Mouse (Mus musculus) lung, postnatal 25 days (tissue): ENCODE results near the gene Lonp1.
"Not testable (repeated sequence)": the region's sequence is repeated elsewhere in the genome, so short reads cannot be mapped to it uniquely, and the experiment has no call there.

Source experiments
- DNase-seq: peaks from one replicate; pipeline ENCODE4 v3.0.0; 2022; ENCODE audit warnings: low spot score

Lonp1 gene

GRCm38 (mm10) chr17:56625495-56625894 lies 1.2 kb downstream of the Lonp1 start:
- DNase-seq = no peak

DNA sequence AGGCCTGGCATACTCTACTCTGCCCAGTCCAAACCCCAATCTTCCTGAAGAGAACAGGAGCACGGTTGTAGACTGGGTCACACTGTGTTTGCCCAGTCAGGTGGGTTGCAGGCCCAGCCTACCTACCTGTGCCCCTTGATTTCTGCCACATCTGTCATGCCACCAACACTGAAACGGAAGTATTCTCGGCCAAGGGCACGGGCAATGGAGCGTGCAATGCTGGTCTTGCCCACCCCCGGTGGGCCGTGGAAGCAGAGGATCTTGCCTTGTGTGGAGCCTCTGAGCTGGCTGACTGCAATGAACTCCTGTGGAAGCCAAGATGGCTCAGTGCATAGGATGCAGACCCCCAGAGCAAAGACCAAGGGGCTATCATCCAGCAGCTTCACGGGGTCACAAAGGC lies 9.1 kb downstream of the Lonp1 start:
- DNase-seq = no peak

GRCm38 (mm10) chr17:56616725-56617124 lies 10.0 kb downstream of the Lonp1 start:
- DNase-seq = no peak

DNA sequence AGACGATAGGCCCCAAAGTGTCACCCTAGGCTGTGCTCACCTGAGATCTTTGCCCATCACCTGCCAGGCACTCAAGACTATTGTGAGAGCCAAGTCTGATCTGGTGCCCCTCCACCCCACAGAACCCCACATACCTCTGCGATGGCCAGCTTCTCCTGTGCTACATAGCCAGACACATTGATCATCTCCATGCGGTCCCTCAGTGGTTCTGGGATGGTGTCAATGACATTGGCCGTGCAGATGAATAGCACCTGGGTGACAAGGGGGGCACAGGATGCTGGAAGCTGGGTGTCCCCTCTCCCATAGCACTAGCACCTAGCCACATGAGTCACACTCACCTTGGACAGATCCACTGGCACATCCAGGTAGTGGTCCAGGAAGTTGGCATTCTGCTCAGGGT lies 10.9 kb downstream of the Lonp1 start:
- DNase-seq = no peak

DNA sequence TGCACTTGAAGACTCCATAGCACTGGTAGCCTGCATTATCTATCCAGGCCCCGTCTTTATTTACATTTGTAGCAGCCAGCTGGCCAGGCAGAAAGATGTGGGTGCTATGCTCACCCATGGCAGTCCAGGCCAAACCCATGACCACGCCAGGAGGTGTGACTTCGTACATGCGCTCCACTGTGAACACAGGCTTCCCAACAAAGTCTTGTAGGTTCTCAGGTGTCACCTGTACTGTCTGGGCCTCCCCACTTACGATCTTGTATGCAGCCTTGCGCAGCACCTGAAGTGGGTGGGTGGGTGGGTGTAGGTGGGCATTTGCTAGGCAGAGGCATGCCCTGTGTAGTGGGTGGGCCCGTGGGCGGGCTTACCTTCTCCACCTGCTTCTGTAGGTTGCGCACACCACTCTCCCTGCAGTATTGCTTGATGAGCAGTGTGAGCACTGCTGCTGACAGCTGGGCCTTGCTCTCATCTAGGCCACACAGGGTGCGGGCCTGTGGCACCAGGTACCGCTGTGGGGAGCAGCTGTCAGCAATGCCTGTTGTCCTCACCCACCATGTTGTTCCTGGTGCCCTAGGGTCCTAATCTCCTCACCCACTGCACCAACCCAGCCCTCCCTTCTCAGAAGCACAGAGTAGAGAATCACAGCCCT lies 11.4 kb downstream of the Lonp1 start:
- no peak for DNase-seq

DNA sequence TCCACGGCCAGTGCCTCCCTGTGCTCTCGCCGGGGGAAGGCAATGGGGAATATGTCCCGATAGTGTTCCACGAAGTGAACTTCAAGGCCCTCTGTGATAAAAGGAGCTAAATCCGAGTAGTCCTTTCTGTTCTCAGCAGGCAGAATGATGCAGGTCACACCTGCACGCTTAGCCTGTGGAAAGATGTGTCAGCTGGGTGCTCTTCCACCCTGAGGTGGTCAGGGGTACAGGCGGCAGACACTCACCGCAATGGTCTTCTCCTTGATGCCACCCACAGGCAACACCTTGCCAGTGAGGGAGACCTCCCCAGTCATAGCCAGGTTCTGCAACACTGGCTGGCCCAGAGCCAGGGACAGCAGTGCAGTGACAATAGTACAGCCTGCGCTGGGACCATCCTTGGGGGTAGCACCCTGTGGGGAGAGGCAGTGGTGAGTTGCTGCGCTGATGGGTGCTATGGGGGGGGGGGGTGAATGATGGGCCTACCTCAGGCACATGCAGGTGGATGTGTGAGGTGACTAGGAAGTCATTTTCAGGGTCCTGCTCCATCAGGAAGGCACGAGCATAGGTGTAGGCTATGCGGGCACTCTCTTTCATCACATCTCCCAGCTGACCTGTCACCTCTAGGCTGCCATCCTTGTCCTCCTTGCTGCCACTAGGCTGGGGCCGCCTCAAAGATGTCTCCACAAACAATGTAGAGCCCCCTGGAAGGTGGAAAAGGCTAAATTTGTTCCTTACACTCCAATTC lies 12.1 kb downstream of the Lonp1 start:
- no peak for DNase-seq

GRCm38 (mm10) chr17:56613893-56614292 lies 12.8 kb downstream of the Lonp1 start:
- not testable (repeated sequence) for DNase-seq

- DNase-seq = peak; percentile 95
These were observed 13.3 kb downstream of the Lonp1 start, which contains the start of gene Rpl36 for GRCm38 (mm10) chr17:56613236-56613844. Gene Rpl36 (plus strand): TSS chr17:56613416.

DNA sequence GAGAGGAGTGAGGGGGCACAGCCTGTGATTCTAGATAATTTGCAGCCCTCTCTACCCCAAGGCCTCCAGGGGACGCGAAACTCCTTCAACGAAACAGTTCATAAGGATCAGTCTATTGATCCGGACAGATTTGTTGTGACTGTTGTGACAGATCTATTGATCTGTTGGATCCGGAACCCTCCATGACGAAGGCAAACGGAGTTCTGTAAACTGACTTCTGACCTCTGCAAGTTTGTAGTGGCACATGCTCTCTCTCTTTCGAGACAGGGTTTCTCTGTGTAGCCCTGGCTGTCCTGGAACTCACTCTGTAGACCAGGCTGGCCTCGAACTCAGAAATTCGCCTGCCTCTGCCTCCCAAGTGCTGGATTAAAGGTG lies 14.1 kb downstream of the Lonp1 start:
- DNase-seq = not testable (repeated sequence)

DNA sequence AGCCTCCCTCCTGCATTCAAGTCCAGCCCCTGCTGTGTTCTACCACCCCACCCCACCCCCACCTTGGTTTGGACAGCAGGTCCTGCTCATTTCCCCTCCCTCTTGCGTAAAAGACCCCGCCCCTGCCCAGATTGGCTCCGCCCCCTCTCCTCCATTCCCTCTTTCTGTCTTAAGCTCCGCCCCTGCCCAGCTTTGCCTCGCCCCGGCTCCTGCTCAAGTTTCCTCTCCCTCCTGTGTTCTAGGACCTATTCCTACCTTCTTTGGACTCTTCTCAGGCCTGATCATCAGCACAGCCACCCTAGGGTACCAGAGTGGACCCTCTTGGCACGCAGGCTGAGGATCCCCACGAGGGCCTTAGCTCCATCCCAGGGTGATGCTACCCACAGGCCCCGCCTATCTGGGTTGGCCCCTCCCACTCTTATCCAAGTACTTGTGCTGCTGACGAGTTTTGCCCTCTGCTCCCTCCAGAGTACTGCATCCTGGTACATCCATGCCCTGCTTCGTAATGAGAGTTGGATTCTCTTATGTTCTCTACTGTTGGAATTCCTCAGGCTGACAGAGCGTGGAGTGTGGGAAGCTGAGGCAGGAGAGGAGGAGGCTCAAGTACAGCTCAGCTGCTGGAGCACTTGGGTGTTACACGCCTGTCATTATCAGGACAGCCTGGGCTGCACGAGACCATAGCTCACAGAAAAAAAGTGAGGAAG lies 14.7 kb downstream of the Lonp1 start:
- peak; percentile 28 for DNase-seq

- no peak for DNase-seq
These were observed 15.4 kb downstream of the Lonp1 start for GRCm38 (mm10) chr17:56611323-56611722.

DNA sequence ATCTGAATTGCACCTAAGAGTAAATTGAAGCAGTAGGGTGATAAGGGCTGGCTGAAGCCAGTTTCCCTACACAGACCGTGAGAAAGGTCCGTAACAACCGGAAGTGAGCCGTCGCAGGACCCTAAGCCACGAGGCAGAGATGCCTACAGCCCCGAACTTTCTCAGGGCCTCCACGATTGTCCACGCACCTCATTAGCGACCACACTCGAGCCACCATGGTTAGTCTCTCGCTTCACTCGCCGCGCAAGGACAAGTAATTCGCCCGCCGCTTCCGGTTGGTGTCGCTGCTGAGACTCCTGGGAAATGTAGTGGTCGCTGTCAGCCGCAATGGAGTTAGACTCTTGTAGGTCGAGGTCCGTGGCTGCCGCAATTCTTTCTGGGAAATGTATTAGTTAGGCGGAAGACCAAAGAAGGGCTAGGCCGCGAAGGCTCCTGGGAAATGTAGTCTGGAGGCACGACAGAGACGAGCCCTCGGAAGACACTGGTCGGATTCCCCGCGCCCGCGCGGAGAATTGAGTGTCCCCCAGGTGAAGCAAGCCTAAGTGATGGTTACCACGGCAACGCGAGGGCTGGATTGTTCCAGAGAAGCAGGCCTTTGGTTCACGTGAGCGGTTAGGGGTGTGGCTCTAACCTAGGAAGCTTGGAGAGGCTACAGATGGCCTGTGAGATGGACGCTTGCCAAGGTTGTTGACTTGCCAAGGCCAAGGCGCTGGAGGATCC lies 17.1 kb downstream of the Lonp1 start, which contains the start of gene 2410015M20Rik:
TSS of gene 2410015M20Rik (minus strand) at position 320 of the 720 bp plus-strand sequence.
- peak; percentile 98 for DNase-seq

DNA sequence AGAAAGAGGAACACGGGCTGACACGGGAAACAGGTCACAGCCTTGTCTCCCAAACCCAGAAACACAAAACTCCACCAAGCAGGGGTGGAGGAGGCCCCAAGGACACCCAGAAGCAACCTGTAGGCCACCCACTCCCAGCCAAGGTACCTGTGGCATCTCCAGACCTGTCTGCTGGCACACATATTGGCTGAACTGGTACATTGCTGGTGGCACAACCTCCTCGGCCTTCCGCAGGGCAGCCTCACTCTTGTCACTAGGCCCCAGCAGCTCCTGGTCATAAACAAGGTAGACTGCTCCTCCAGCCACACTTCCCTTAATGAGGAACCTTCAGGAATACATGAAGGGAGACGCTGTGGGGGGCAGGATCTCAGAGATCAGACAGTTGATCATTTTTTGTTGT lies 18.0 kb downstream of the Lonp1 start:
- DNase-seq = no peak

GRCm38 (mm10) chr17:56607521-56608062 lies 19.1 kb downstream of the Lonp1 start:
- DNase-seq = no peak

DNA sequence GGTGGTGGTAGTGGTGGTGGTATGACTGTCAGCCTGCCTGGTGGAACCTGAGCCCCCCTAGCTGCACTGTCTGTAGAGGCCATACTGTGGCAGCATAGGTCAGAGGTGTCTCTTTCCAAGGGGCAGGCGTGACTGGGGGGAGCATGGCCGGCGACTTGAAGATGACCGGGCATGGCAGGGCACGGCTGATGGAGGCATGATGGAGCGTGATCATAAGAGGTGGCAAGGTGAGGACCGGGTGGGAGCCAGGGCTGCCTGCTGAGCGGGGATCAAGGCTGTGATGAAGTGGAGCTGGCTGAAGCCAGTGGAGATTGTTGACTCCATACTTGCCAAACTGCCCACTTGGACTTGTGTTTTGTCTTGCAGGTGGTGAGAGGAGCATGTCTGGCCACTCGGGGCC lies 21.3 kb downstream of the Lonp1 start:
- DNase-seq = no peak

- no peak for DNase-seq
These were observed 22.3 kb downstream of the Lonp1 start for GRCm38 (mm10) chr17:56604422-56604821.

DNA sequence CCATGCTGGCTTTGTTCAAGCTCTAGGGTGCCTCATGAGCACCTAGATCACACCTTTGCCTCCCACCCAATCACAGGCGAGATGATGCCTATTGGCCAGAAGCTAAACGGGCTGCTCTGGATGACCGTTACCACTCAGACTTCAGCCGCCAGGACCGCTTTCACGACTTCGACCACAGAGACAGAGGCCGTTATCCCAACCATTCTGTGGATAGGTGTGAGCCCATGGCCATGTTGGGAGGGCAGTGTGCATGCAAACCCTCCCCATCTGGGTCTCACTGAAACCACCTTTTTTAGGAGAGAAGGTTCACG lies 22.7 kb downstream of the Lonp1 start:
- DNase-seq = no peak

- DNase-seq = no peak
These were observed 23.3 kb downstream of the Lonp1 start for GRCm38 (mm10) chr17:56603186-56604069.

DNA sequence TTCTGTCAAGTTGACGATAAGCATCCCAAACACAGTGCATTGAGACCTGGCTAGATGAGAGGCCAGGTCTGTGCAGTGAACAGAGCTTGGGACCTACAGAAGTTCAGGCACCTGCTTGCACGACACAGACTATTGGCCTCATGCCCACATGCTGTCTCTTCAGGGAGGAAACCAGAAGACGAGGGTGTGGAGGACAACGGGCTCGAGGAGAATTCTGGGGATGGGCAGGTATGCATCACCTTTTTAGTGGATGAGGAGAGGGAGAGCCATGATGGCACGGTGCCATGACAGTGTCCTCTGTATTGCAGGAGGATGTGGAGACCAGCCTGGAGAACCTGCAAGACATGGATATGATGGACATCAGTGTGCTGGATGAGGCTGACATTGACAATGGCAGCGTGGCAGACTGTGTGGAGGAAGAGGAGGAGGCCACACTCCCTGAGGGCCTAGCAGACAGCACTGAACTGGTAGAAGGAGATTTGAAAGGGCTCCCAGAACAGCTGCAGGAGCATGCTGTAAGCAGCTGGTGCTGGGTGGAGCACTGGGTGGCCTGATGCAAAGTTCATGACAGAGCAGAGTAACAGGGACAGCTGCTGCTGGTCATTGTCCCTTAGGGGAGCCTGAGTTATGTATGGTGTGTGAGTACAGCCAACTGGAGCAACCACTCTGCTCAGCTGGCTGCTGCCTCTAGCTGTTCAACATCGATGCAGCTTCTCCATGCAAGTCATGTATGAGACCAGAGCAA lies 33.0 kb downstream of the Lonp1 start:
- DNase-seq = no peak

DNA sequence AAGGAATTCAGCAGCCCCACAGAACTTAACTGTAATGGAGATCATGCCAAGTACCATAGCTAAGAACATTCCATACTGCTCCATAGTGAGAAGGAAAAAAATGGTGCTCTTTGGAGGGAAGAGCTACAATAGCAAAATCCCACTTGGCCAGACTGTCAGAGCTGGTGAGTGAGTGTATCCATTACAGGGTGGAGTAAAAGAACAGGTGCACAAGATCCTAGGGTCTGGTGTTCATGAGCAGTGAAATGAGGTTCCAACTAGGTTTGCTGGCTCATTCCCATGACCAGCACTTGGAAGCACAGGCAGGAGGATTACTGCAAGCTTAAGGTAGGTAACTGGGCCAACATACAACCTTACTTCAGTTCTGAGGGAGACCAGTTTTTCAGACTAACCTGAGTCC lies 34.1 kb downstream of the Lonp1 start:
- DNase-seq = no peak
